Mouse (Mus musculus) erythroid progenitor cell, adult 5-6 weeks (primary cell): ENCODE data around the gene Spred2. TPM values are rescaled to one million over a fixed set of nuclear protein-coding genes. Genes with fewer than 3 reads are reported as not detected.
A peak's percentile ranks its signal among the peaks of the same experiment; 100 is the strongest.

Source experiments
- ATAC-seq: replicated peaks from 2 replicates; pipeline ENCODE4 v1.8.0; 2016; ENCODE audit warnings: moderate number of reproducible peaks, mild to moderate bottlenecking, moderate TSS enrichment, inconsistent platforms; ENCODE audit not compliant: poor library complexity, low FRiP score, severe bottlenecking
- total RNA-seq, 2 experiments: library from RNA; stranded (forward) in 1 of 2; stranded (reverse) in 1 of 2; fragments of 150-400 nt in 1 of 2; fragments of 186-747, 209-891 nt in 1 of 2; gene quantifications; 2 replicates each; pipeline versions ENCODE4 v1.2.3 to v1.2.4; 2015 to 2017; ENCODE audit warnings: low replicate concordance in 2 of 2

Gene Spred2
- total RNA-seq, 2 experiments from 2014 or later = 1.6 to 10.5 TPM

DNA sequence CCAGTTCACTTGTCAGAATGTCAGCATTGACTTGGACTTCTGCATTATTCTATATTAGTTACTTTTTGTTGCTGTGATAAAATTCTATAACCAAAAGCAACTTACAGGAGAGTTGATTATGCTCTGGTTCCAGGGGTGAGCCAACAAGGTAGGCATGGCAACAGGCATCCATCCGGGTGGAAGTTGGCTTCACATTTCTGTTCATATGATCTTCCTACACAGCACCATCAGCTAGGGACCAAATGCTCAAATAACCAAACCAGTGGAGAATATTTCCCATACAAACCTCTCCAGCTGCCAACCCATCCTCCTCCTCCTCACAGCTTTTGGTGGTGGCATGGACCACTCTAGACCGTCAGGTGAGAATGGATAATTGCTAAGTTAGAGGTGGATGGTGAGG lies 51.9 kb downstream of the Spred2 start:
- no peak for ATAC-seq

DNA sequence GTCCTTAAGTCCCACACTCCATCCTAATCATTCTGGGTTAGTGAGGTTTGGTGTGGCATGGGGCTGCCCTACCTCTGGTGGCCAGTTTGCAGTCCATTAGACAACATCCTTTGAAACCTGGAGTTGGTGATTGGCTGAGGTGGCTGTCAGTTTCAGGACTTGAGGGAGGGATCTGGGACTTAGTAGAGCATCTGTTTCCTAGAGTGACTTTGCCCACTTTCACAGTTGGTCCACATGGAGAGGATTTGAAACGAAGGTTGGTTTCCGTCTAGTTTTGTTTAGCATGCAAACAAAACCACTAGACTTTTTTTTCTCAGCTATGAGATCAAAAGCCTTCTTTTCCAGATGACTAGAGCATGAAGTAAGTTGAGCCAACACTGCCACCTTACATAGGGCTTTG lies 53.5 kb downstream of the Spred2 start:
- ATAC-seq = no peak

GRCm38 (mm10) chr11:19979338-19979737 lies 55.2 kb downstream of the Spred2 start:
- ATAC-seq = no peak; the same call in 1 of the 2 replicates

GRCm38 (mm10) chr11:19982113-19982512 lies 57.9 kb downstream of the Spred2 start:
- ATAC-seq = no peak

- no peak for ATAC-seq
Observed at GRCm38 (mm10) chr11:19982779-19983178, 58.6 kb downstream of the Spred2 start.

DNA sequence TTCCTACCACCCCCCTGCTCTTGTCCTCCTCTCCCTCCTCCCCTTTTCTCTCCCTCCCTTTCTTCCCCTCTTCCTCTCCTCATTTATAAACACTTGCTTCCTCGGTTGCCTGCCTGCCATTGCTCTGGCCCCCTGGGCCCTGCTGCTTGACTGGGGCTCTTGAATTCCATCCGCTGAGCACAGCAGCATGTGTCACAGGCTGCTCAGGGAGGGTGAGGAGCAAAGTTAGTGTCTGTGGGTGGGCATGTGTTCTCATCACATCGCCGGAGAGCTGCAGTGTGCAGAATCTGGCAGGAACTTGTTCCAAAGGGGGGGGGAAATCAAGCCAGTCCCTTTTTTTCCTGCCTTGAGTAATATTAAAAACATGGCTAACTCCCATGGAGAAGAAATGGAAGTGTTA lies 59.1 kb downstream of the Spred2 start:
- no peak for ATAC-seq

GRCm38 (mm10) chr11:19984029-19984428 lies 59.9 kb downstream of the Spred2 start:
- no peak for ATAC-seq

DNA sequence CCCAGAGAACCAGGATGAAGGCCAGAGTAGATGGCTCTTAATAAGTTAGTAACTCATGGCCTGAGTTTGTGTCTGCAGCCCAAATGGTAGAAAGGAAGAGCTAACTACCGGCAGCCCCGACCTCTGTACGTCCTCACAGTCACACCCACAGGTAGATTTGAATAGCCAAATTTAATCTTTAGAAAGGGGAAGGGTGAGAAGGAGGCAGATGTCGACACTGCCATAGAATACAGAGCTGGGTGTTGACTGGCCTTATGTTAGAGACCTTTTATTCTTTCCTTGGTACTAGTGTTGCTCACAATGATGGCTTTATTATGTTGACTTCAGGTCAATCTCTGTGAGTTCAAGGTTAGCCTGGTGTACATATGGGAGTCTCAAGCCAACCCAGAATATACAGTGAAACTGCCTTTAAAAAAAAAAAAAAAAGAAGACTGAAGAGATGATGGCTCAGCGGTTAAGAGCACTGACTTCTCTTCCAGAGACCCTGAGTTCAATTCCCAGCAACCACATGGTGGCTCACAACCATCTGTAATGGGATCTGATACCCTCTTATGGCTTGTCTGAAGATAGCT lies 61.2 kb downstream of the Spred2 start:
- ATAC-seq = no peak

- ATAC-seq = no peak
Observed at GRCm38 (mm10) chr11:19986443-19986861, 62.3 kb downstream of the Spred2 start.

DNA sequence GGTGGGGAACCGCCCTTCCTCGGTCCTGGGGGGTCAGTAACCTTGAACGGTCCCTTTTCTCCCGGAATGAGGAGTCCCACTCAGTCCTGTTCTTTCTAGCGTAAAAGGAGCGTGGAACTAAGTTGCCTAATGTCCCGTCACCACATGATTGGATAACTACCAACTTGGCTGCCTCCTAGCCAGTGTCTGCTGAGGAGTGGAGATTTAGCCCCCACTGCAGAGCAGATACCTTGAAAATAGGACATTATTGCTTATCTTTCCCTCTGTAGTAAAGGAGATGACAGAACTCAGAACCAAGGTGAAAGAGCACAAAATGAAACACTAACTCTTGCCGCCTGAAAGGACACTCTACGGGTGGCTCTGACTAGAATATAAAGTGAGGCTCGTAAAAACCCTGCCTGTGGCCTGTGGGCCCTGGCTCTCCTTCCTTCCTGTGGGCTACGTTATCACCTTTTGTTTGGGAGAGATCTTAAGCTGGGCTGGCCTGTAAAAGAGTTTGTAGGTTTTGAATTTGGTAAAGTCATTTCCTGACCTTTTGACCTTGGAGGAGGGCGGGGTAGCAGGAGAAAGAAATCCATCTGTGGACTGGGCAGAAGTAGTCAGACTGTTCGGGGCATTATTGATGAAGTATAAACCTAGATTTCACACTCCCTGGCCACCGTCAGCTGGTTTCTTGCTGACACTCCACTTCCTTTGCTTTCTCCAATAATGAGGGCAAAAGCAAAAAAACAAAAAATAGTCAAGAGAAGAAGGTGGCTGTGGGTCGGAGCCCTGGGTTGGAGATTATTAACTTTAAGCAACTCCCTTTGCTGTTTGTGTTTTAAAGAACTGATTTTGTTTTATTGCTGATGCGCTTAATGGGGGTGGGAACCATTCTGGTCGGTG lies 62.9 kb downstream of the Spred2 start:
- peak; percentile 27; the same call in 1 of the 2 replicates for ATAC-seq

DNA sequence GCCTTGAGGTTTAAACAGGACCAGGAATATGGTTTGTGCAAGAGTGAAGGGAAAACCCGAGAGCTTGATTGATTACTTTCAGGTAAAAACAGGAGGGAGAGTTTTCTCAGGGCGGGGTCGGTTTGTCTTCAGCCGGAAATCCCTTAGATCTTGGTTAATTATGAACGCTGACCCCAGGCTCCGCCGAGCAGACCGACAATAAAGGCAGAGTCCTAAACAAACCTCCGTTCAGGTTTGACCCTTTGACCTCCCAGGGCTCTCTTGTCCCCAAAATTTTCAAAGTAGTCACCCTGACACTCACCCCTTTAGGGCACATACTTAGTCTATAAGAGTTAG lies 63.5 kb downstream of the Spred2 start:
- ATAC-seq = no peak

GRCm38 (mm10) chr11:19988224-19988623 lies 64.0 kb downstream of the Spred2 start:
- no peak for ATAC-seq

- no peak for ATAC-seq
Observed at GRCm38 (mm10) chr11:19988631-19989030, 64.5 kb downstream of the Spred2 start.

GRCm38 (mm10) chr11:19989141-19989910 lies 65.2 kb downstream of the Spred2 start:
- no peak for ATAC-seq

GRCm38 (mm10) chr11:19990731-19991130 lies 66.6 kb downstream of the Spred2 start:
- no peak for ATAC-seq

DNA sequence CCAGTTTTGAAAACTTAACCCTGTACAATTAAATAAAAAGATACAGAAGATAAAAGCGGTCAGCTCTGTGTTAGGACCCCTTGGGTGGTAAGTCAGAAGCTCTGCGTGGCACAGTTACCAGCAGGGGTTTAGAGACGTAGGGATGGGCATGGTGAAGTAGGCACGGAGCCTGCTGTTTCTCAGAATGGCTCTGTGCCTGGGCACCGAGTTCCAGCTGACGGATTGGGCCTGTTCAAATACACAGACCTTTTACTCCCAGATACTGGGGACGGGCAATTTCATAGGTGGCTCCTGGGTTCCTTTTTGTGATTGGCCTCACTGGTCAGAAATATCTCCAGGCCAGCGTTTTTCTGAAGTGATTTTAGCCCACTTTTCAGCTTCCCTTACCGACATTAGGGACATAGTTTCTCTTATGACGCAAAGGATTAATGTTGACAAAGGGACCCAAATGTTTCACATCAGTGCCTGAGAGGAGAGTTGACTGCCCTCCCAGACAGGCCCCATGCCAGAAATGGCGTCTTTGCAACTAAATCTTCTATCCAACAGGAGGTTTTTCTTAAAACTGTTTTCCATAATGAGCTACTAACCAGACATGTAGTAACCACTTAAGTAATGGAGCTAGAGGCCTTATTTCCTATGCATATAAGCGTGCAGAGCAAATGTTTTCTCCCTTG lies 67.3 kb downstream of the Spred2 start:
- ATAC-seq = no peak

DNA sequence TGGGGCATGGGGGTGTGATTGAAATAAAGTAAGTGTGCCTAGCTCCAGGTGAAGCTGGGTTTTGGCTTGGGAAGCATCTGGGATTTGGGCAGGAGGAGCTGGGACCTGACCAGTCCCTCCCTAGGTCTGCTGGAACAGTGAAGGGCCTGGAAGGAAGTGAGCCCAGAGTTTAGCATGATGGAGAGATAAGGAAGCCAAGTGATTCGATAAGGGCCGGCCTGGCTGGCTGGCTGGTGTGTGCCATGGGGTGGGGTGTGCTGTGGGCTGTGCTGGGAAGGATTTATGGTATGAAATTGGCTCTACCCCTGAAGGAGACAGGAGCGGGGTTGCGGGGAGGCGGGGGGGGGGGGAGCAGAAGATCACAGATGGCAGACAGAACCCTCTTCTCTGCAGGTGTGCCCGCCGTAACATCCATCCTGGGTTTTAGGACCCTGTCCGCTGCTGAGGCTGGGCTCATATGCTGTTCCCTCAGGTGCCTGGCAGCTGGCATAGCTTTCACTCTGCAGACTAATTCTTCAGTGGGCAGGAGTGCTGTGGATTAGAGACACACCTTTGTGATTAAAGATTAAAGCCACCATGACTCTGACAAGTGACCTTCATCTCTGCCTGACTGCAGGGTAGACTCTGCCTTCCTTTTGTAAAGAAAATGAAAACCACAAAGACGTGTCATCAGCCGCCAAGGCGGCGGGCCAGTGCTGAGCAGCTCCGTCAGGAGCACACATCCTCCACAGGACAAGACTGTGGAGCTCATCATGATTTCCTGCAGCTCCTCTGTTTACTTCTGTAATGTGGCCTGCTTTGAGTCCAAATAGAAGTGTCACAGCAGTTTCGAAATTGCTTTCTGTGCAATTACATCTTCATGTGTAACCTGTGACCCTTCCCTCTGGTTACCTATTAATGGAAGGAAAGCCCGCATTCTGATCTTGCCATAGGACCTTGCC lies 68.4 kb downstream of the Spred2 start:
- ATAC-seq = no peak

DNA sequence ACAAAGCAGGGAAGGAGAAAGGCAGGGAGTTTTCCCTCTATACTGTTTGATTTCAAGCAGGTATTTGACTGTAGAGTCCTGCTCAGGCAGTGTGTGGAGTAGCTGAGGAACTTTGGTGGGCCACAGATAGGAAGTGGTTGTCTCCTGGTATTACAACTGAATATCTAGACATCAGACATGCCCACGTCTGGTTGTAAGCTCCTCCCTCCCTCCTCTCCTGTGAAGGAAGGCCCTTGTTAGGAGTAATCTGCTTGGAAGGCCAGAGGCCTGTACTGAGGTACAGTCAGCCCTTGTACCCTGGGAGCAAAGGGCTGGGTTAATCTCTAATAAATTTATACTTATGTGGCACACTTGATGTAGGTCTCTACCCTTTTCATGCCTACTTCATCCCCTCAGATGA lies 69.6 kb downstream of the Spred2 start:
- peak; percentile 77 for ATAC-seq

GRCm38 (mm10) chr11:19994262-19994790 lies 70.2 kb downstream of the Spred2 start:
- no peak for ATAC-seq
